Mouse (Mus musculus) olfactory bulb, adult 2 months (tissue): ENCODE measurements at regions not wholly inside any gene's neighbourhood (a gene's known extent, or its start where the extent isn't known, plus 50 kb on each side); places are given as distances from the start of the nearest gene placed in this dataset.

Source experiments
- CTCF ChIP-seq: fragments of 200-500 bp; IDR thresholded peaks from 2 replicates; pipeline ENCODE4 v1.5.1; 2012; ENCODE audit warnings: low read depth, mild to moderate bottlenecking, low read length, moderate library complexity; ENCODE audit not compliant: insufficient read depth
- POLR2A ChIP-seq: fragments of 200-500 bp; IDR thresholded peaks from 2 replicates; pipeline ENCODE4 v1.6.1; 2012; ENCODE audit warnings: mild to moderate bottlenecking, low read depth, low read length, moderate library complexity; ENCODE audit not compliant: insufficient read depth

DNA sequence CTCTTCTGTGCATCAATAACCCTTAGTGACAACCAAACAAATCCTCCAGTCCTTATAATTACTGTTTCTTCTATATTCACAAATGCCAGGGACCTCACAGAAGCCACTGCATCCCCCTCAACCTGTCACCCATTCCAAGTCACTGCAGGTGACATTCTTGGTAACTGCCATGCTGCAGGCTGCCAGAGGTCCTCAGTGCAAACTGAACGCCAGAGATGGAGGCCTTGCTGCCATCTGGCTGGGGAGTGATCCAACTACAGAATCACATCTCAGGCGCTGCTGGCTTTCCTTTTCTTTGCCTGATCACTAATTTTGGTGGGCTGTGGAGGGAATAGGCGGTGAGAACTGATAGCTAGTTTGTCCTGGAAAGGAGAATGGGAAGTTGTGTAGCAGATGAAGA lies 155.4 kb downstream of the Nup35 start:
- TF ChIP-seq CTCF (no peak), POLR2A (no peak)
